Mouse (Mus musculus) forebrain, embryonic 12.5 days (tissue): ENCODE data around the gene Gpr155. TPM values are rescaled to one million over a fixed set of nuclear protein-coding genes. Genes with fewer than 3 reads are reported as not detected.

ENCODE experiments used
- ATAC-seq: fragments of 200-750 bp; cut with Nextera tagmentation; 2 replicates; pipeline ENCODE4 v1.8.0; 2017; ENCODE audit warnings: moderate TSS enrichment; ENCODE audit not compliant: low FRiP score
- H3K27ac ChIP-seq: fragments of 300-500 bp; sonication (generic); 2 replicates; pipeline ENCODE4 v1.5.1; 2016; ENCODE audit warnings: mild to moderate bottlenecking
- H3K27me3 ChIP-seq: fragments of 300-500 bp; sonication (generic); 2 replicates; pipeline ENCODE4 v1.6.1; 2016; ENCODE audit warnings: mild to moderate bottlenecking
- H3K36me3 ChIP-seq: fragments of 300-500 bp; sonication (generic); replicated peaks from 2 replicates; pipeline ENCODE4 v1.6.1; 2016; ENCODE audit warnings: mild to moderate bottlenecking
- H3K4me1 ChIP-seq: fragments of 300-500 bp; sonication (generic); 2 replicates; pipeline ENCODE4 v1.6.1; 2016
- H3K4me2 ChIP-seq: fragments of 300-500 bp; sonication (generic); 2 replicates; pipeline ENCODE4 v1.6.1; 2016; ENCODE audit warnings: mild to moderate bottlenecking, moderate library complexity
- H3K4me3 ChIP-seq: fragments of 300-500 bp; sonication (generic); replicated peaks from 2 replicates; pipeline ENCODE4 v1.5.1; 2016; ENCODE audit warnings: mild to moderate bottlenecking
- H3K9ac ChIP-seq: fragments of 300-500 bp; sonication (generic); 2 replicates; pipeline ENCODE4 v1.6.1; 2016; ENCODE audit warnings: mild to moderate bottlenecking
- H3K9me3 ChIP-seq: fragments of 300-500 bp; sonication (generic); 2 replicates; pipeline ENCODE4 v1.6.1; 2016
- WGBS: fragments of 180-500 bp; shearing (Covaris S2); methylation state at CpG from one replicate; pipeline ENCODE4 v1.1.7; 2016; 5-methylcytosine and 5-hydroxymethylcytosine counted together
- polyA plus RNA-seq: library from polyadenylated mRNA; unstranded; fragments of >200 nt; fragmentation: Nextera tagmentation; extraction: Ambion mirVana; gene quantifications from 2 replicates; pipeline ENCODE4 v1.2.1, GENCODE M21; 2016

Gpr155 gene
- polyA plus RNA-seq, 1 experiment from 2014 or later, result 7.3 TPM

DNA sequence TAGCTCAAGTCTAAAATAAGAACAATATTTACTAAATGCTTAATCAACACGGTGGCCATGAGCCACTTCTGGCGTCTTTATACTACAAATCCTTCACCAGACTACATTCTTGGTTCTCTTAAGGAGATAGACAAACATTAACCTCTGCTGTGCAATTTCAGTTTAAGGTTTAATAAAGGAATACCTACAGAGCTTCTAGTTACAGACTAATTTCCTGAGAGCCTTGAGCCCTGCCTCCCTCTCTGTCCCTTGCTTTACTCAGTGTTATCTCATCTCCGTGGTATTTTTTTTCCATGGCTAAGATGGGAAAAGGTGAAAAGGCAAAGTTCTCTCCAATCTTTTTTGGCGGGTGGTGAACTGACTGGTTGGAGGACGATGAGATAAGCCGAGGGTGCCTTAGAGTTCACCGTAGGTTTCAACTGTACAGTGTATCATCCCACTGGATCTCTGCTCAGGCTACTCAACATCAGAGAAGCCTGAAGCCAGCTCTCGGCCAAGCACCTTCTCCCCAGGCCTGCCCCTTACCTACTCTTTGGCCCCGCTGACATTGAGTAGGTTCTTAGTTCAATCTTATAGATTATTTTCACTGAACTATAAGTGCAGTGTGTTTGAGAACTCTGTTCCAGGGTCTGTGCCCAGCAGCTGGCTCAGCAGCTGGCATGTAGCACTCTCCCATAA lies 5.9 kb downstream of the Gpr155 start:
- Histone ChIP-seq H3K36me3 (no peaks in the 10 kb centered on the region), H3K4me2 (no peak overlapping the region)
- 88% methylated on average over 9 of the region's 9 CpGs for WGBS

DNA sequence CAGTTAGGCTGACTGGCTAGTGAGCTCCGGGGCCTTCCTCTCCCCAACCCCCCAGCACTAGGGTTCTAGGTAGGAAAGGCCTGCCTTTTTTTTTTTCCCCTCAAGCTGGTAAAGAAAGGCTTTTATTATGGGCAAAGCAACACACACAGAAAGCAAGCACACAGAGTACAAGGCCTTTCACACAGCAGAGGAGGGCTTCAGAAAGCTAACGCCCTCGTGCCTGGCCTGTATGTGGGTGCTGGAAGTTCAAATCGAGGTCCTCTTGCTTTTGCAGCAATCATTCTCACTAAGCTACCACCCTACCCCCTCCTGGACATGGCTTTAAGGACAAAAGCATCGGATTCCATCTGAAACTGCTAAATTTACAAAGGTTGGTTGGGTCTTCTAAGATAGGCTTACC lies 6.7 kb downstream of the Gpr155 start:
- no peak for ATAC-seq

More for the DNA sequence above, 5.9 kb downstream of the Gpr155 start:
- H3K4me1 ChIP-seq, result peaks cover 2% of the 10 kb centered on the region
- H3K27ac ChIP-seq, result no peak overlapping the region
- no peak for ATAC-seq
- no peak overlapping the region for H3K4me3 ChIP-seq
- 0 out of 2 replicates have a peak, but pooled peaks cover 5% of the 10 kb centered on the region for H3K27me3 ChIP-seq
- no peak overlapping the region for H3K9ac ChIP-seq
- H3K9me3 ChIP-seq, result no peaks in the 10 kb centered on the region

DNA sequence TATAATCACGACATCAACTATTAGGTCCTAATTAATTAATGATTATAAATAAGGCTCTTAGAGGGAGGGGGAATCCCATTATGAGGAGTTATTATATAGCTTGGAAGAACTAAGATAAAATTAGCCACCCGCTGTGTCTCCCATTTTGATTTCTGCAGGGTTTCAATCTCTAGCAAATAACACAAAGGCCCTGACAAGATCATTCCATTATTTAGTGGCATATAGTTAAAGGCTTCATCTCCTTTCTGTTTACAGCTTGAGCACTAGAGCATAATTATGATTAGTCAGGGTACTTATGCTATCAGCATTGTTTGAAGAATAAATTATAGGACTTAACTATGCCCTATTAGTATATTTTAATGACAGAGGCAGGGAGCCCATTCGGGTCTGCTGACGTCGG lies 8.0 kb downstream of the Gpr155 start:
- H3K27ac ChIP-seq, result no peak overlapping the region
- no peaks in the 10 kb centered on the region for H3K9me3 ChIP-seq
- H3K4me1 ChIP-seq, result no peaks in the 10 kb centered on the region
- no peak overlapping the region for H3K4me2 ChIP-seq
- no peaks in the 10 kb centered on the region for H3K36me3 ChIP-seq
- no peak overlapping the region for H3K9ac ChIP-seq
- no peak overlapping the region for H3K4me3 ChIP-seq
- no peak for ATAC-seq
- 80% methylated on average over 5 of the region's 5 CpGs for WGBS
- H3K27me3 ChIP-seq, result peaks cover 3% of the 10 kb centered on the region; the same call in 1 of the 2 replicates

More for the DNA sequence above, 6.7 kb downstream of the Gpr155 start:
- Histone ChIP-seq H3K9ac (no peak overlapping the region), H3K4me2 (no peak overlapping the region), H3K27me3 (peaks cover 3% of the 10 kb centered on the region; the same call in 1 of the 2 replicates), H3K4me3 (no peak overlapping the region), H3K9me3 (no peaks in the 10 kb centered on the region), H3K36me3 (no peaks in the 10 kb centered on the region), H3K4me1 (no peaks in the 10 kb centered on the region), H3K27ac (no peak overlapping the region)
- 80% methylated on average over 5 of the region's 5 CpGs for WGBS

DNA sequence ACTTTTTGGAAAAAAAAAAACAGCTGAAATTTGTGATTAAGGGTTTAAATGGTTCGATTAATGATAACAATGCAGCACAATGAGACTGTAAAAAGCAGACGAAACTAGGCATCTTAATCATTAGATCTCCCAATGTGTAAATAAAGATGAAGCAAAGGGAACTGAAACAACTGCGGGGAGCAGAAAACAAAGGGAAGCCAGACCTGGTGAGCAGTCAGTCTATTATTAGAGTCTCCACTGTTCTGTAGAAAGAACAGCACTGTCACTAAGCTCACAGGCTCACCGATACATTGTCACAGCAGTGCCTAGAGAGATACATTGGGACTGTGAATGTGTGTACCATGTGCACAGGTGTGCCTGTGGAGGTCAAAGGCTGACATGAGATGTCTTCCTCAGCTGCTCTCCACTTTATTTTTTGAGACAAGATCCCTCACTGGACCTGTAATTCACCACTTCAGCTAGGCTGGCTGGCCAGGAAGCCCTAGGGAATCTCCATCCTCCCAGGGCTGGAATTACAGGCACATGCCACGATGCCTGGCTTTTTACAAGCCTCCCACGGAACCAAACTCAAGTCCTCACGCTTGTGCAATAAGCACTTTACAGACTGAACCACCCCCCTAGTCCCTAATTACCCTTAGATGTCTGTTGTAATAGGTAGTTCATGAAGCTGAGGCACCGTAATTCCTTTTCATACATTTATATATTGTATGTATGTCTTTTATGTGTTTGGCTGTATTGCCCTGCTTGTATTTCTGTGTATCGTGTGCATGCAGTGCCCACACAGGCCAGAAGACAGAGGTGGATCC lies 14.6 kb downstream of the Gpr155 start:
- no peaks in the 10 kb centered on the region; the same call in 1 of the 2 replicates for H3K27me3 ChIP-seq
- no peaks in the 10 kb centered on the region for H3K36me3 ChIP-seq
- WGBS, result 78% methylated on average over 9 of the region's 9 CpGs
- H3K27ac ChIP-seq, result no peak overlapping the region
- no peaks in the 10 kb centered on the region for H3K9me3 ChIP-seq
- ATAC-seq, result no peak
- H3K4me3 ChIP-seq, result no peak overlapping the region
- H3K4me1 ChIP-seq, result no peaks in the 10 kb centered on the region
- no peak overlapping the region for H3K9ac ChIP-seq
- no peak overlapping the region for H3K4me2 ChIP-seq

DNA sequence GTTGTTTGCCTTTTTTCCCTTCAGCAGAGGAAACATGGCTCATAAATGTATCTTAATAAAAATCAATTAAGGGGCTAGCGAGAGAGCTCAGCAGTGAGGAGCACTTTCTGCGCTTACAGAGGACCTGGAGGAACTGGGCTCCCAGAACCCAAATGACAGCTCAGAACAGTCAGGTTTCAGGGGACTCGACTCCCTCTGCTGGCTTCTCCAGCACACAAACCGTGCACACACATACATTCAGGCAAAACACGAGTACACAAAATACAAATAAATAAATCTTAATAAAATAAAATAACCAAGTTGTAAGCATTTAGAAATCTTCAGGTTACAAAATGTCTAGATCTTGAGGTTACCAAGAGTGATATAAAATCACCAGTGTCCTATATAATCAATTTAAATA lies 22.9 kb downstream of the Gpr155 start:
- Histone ChIP-seq H3K4me1 (no peaks in the 10 kb centered on the region), H3K9me3 (no peaks in the 10 kb centered on the region), H3K4me3 (no peak overlapping the region), H3K36me3 (no peaks in the 10 kb centered on the region), H3K27ac (no peak overlapping the region), H3K27me3 (no peaks in the 10 kb centered on the region), H3K9ac (no peak overlapping the region), H3K4me2 (no peak overlapping the region)
- WGBS, result 80% methylated on average over 5 of the region's 5 CpGs
- ATAC-seq, result no peak

DNA sequence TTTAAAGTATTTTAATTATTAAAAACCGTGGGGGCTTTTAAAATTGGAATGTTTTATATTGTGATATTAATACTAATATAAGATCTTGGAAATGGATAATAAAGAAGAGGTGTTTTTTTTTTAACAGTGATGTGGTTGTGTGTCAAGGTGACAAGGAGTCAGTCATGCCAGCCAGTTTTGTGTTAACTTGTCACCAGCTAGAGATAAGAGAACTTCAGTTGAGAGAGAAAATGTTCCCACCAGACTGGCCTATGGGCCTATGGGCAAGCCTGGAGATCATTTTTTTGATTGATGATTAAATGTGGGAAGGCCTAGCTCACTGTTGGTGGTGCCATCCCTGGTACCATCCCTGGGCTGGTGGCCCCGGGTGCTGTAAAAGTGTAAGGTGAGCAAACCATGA lies 25.8 kb downstream of the Gpr155 start:
- no peak for ATAC-seq
- Histone ChIP-seq H3K4me3 (no peak overlapping the region), H3K9ac (no peak overlapping the region), H3K27ac (no peak overlapping the region), H3K4me1 (no peaks in the 10 kb centered on the region), H3K4me2 (no peak overlapping the region), H3K27me3 (no peaks in the 10 kb centered on the region), H3K9me3 (no peaks in the 10 kb centered on the region), H3K36me3 (no peaks in the 10 kb centered on the region)
- 82% methylated on average over 2 of the region's 2 CpGs for WGBS

DNA sequence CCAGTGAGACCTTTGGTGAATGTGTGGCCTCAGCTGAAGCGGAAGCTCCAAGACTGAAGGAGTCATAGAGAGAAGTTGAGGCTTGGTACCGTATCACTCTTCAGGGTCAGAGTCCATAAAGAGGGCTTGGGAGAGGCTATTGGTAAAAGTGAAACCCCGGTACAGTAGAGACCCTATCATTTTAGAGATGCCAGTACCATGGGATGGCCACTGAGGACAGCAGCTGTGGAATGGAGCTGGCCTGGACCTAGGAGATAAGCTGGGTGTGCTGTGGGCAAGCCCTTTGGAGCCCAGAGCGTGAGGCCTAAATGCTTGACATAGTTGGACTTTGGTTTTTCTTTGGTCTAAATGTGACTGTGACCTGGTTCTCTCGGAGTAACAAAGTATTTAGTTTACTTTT lies 26.4 kb downstream of the Gpr155 start:
- no peaks in the 10 kb centered on the region for H3K9me3 ChIP-seq
- no peak overlapping the region for H3K9ac ChIP-seq
- H3K27ac ChIP-seq, result no peak overlapping the region
- H3K4me3 ChIP-seq, result no peak overlapping the region
- no peaks in the 10 kb centered on the region for H3K36me3 ChIP-seq
- no peaks in the 10 kb centered on the region for H3K4me1 ChIP-seq
- WGBS, result 91% methylated on average over 5 of the region's 5 CpGs
- H3K4me2 ChIP-seq, result no peak overlapping the region
- ATAC-seq, result no peak
- no peaks in the 10 kb centered on the region for H3K27me3 ChIP-seq

DNA sequence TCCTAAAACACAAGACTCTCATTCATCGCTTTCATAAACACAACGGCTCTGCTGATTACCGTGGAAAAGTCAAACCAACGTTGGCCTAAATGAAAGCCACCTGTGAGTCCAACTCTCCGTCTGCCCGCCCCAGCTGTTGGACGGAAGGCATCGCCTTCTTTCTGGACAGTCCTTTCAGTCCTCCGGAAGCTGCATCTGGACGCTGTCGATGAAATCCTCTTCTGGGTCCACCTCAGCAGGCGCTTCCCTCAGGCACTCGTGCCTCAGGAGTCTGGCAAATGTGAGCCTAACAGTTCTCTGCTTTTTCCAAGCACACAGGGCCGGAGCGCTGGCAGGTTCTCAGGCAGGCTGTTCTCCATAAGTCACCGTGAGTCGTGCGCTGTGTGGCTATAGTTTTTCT lies 29.4 kb downstream of the Gpr155 start:
- no peaks in the 10 kb centered on the region for H3K9me3 ChIP-seq
- H3K4me2 ChIP-seq, result no peak overlapping the region
- no peak overlapping the region for H3K4me3 ChIP-seq
- no peak overlapping the region for H3K27ac ChIP-seq
- no peak overlapping the region for H3K9ac ChIP-seq
- no peaks in the 10 kb centered on the region for H3K36me3 ChIP-seq
- WGBS, result 84% methylated on average over 18 of the region's 18 CpGs
- no peak for ATAC-seq
- H3K4me1 ChIP-seq, result peaks cover 3% of the 10 kb centered on the region; the same call in 1 of the 2 replicates
- no peaks in the 10 kb centered on the region for H3K27me3 ChIP-seq

DNA sequence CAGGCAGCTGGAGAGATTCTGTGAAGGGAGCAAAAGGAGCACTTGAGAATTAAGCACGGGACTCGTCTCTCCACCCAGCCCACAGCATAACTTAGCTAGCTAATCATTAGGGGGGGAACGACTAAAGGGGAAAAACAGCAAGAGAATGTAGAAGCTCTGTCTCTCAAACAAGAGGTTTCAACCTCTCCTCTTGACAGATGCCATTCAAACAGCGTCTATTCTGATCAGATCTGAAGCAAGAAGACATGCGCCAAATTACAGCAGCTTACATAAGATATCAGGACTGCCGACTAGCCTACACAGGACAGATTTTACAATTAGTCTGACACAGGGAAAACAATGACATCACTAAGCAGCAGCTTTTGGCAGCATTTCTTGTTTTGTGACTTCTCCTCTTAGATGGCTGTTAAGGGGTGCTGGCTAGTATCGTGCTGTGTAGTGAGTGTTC lies 34.4 kb downstream of the Gpr155 start:
- no peaks in the 10 kb centered on the region for H3K36me3 ChIP-seq

DNA sequence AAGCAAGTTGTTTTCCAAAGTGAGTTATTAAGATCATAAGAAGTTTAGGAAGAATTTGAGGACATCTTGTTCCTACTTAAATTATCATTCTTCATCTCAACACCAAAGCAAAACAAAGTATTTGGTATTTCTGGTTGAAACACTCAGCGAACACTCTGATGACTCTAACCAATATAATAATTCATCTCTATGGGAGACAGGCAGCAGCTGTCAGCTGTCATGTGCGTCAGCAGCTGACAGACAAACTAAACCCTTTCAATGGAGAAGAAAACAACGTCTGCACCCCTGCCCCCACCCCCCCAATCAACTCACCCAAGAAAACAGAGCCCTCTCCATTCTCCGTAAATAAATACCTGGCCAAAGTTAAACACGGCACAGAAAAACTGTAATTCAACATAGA lies 34.9 kb downstream of the Gpr155 start:
- no peak overlapping the region for H3K4me3 ChIP-seq
- no peaks in the 10 kb centered on the region for H3K9me3 ChIP-seq
- H3K27me3 ChIP-seq, result no peaks in the 10 kb centered on the region
- no peak; the same call in 1 of the 2 replicates for ATAC-seq
- peaks cover 16% of the 10 kb centered on the region for H3K4me1 ChIP-seq
- no peak overlapping the region for H3K27ac ChIP-seq
- peak overlapping the region; percentile 29 for H3K4me2 ChIP-seq
- no peak overlapping the region for H3K9ac ChIP-seq
- H3K36me3 ChIP-seq, result no peaks in the 10 kb centered on the region
- WGBS, result 48% methylated on average over 5 of the region's 5 CpGs

More for the DNA sequence above, 34.4 kb downstream of the Gpr155 start:
- Histone ChIP-seq H3K4me1 (peaks cover 15% of the 10 kb centered on the region), H3K4me2 (peak overlapping the region; percentile 29), H3K27me3 (no peaks in the 10 kb centered on the region), H3K27ac (peak overlapping the region; percentile 44), H3K9me3 (no peaks in the 10 kb centered on the region), H3K9ac (no peak overlapping the region), H3K4me3 (no peak overlapping the region)
- ATAC-seq, result peak; percentile 27; the same call in 1 of the 2 replicates
- 34% methylated on average over 7 of the region's 7 CpGs for WGBS

DNA sequence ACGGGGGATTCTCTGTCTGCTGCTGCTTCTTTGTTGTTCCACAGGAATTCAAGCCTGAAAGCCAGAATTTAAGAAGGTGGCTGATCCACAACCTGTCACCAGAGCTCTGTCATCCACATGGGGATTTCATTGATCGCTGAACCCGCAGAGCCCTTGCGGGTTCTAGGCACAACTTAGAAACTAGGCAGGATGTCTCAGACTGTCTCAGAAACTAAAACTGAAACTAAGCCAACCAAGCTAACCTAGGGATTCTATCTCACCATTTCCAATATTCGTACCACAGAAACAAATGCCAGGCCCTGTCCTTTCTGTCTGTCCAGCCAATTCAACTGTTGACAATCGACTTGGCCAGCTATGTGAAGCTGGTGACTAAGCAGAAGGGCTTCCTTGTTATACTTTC lies 38.2 kb downstream of the Gpr155 start:
- H3K4me1 ChIP-seq, result peaks cover 16% of the 10 kb centered on the region
- H3K4me2 ChIP-seq, result no peak overlapping the region
- H3K4me3 ChIP-seq, result no peak overlapping the region
- H3K36me3 ChIP-seq, result no peaks in the 10 kb centered on the region
- no peak overlapping the region for H3K27ac ChIP-seq
- ATAC-seq, result no peak
- 86% methylated on average over 6 of the region's 6 CpGs for WGBS
- no peaks in the 10 kb centered on the region for H3K9me3 ChIP-seq
- H3K27me3 ChIP-seq, result no peaks in the 10 kb centered on the region
- no peak overlapping the region for H3K9ac ChIP-seq

DNA sequence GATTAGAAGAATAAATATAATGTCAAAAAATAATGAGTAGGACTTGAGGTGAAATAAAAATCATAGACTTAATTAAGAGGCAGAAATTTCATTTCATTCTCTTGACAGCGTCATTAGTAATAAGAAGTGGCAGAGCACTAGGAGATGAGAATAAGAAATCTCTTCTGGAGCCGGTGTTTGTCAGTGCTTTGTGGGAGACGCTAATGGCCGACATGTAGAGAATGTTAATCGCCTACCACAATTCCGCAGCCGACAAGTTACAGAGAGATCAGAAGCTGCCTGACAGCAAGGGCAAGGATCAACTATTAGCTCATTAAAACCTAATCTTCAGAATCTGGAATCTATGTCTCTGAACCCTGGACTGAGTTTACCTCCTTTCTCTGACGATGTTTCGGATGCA lies 38.6 kb downstream of the Gpr155 start:
- ATAC-seq, result no peak
- Histone ChIP-seq H3K27me3 (no peaks in the 10 kb centered on the region), H3K4me1 (peaks cover 16% of the 10 kb centered on the region), H3K9me3 (no peaks in the 10 kb centered on the region), H3K36me3 (no peaks in the 10 kb centered on the region), H3K27ac (no peak overlapping the region), H3K4me3 (no peak overlapping the region), H3K9ac (no peak overlapping the region), H3K4me2 (no peak overlapping the region)
- 55% methylated on average over 9 of the region's 9 CpGs for WGBS
